Mouse (Mus musculus) T-helper 2 cell (primary cell): ENCODE data around the gene Lsm7.
"Not testable (repeated sequence)": the region's sequence is repeated elsewhere in the genome, so short reads cannot be mapped to it uniquely, and the experiment has no call there.

ENCODE experiments used
- in situ Hi-C: fragments of 300-600 bp; cut with MboI, MseI; formaldehyde crosslinking; loops from one replicate; pipeline ENCODE4 v1.15.1; 2025; ENCODE audit warnings: high pct_unique_total_duplicates

Gene Lsm7

GRCm38 (mm10) chr10:80837827-80838226, 17.2 kb downstream of the Lsm7 start:
- in situ Hi-C loops = no loop called here

DNA sequence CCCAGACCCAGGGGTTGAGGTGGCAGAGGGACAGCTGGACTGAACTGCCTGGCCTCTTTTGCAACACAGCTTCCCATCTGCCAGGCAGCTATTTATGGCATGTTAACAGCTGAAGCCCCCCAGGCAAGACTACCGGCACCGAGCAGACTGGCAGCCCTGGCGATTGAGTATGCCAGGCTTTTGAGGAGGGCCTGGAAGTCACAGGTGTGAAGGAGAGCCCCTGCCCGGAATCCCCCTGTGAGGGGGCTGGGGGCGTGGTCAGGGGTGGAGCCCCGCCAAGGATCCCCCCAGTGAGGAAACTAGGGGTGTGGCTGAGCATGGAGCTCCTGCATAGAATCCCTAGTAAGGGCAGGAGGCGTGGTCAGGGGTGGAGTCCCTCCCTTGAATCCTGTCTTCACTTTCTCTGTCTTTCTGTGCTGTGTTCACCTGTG, 18.0 kb downstream of the Lsm7 start:
- in situ Hi-C loops = no loop called here

- in situ Hi-C loops = no loop called here
These were observed 19.4 kb downstream of the Lsm7 start for GRCm38 (mm10) chr10:80835617-80836016.

GRCm38 (mm10) chr10:80832818-80833217, 22.2 kb downstream of the Lsm7 start:
- in situ Hi-C loops = no loop called here

DNA sequence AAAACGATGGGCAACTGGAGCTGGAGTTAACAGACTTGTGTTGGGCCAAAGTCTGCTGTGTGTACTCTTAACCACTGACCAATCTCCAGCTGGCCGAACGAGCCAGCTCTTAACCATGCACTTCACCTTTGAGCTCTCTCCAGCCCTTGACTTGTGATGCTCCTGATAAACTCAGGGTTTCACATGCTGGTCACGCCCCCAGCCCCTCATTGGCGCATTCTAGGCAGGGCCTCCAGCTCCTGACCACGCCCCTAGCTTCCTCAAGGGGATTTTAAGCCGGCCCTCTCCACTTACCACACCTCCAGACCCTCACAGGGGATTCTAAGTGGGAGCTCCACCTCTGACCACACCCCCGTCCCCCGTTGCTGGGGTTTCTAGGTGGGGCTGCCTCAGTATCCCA, 23.9 kb downstream of the Lsm7 start:
- in situ Hi-C loops = no loop called here

- in situ Hi-C loops = no loop called here
These were observed 25.4 kb downstream of the Lsm7 start for GRCm38 (mm10) chr10:80829359-80830278.

DNA sequence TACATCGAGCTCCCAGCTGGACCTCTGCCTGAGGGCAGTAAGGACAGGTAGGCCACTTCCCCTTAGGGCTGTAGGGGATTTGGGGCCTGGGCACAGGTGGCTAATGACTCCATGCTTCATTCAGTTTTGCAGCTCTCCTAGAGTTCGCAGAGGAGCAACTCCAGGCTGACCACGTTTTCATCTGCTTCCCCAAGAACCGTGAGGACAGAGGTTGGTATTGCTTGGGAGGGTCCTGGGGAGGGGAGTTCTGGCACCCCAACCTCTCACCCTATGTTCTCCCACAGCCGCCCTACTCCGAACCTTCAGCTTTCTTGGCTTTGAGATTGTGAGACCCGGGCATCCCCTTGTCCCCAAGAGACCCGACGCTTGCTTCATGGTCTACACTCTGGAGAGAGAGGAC, 26.4 kb downstream of the Lsm7 start:
- in situ Hi-C loops = not testable (repeated sequence)

DNA sequence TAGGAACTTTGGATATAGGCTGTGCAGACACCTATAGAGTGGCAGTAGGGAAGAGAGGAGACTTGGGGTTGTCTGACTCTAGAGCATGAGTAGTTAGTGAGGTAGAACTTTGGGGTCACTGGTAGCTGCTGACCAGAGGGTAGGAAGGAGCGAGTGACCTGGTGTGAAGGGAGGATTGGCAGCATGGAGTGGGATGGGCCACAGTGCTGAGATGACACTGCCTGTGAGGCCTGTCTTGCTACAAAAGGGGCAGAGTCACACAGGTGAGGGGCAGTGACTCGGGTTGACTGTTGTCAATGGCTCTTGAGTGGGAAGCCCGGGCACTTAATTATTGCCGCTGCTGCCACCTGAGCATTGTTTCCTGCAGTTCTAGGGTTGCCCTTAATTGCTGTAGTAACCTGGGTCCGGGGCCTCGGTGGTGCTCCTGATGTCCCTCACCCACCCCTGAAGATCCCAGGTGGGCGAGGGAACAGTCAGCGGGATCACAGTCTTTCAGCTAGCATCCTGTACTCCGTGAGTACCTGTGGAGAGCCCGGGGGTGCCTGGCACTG, 27.1 kb downstream of the Lsm7 start:
- in situ Hi-C loops = no loop called here

GRCm38 (mm10) chr10:80827063-80827869, 27.7 kb downstream of the Lsm7 start:
- in situ Hi-C loops = no loop called here

DNA sequence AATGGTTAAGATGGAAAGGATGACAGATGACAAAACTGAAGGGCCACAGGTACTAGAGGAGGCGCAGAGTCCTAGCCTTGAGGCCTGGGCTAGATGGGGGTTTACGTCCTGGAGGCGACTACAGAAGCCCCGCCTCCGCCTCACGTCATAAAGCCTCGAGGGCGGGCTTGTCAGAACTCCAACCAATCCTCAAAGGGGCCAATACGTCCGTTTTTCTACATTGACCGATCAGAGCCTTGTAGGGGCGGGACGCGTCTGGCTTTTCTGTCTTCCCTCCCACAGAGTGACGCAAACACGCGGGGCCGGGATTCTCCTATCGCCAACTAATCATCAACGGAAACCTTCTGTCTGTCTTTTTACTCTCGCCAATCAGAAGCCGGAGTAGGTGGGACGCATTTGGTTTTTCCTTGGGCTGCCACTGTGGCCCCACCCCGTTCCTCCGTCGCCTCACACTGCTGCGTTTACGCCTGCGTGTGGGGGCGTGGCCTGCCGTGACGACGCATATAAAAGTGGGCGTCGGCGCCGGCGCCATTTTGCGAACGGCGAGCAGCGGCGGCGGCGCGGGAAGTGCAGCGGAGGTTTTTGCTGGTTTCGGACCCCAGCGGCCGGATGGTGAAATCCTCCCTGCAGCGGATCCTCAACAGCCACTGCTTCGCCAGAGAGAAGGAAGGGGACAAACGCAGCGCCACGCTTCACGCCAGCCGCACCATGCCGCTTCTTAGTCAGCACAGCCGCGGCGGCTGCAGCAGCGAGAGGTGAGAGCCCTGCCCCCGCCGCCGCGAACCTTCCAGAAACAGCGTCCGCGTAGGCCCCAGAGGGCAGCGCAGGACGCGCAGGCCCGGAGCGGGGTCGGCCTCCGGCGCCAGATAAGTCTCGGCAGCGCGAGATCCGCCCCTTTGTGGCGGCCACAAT, 28.6 kb downstream of the Lsm7 start, which contains the start of gene Oaz1:
Gene Oaz1, plus strand, starts transcription at position 506 of the 912 bp plus-strand sequence.
- in situ Hi-C loops = no loop called here

DNA sequence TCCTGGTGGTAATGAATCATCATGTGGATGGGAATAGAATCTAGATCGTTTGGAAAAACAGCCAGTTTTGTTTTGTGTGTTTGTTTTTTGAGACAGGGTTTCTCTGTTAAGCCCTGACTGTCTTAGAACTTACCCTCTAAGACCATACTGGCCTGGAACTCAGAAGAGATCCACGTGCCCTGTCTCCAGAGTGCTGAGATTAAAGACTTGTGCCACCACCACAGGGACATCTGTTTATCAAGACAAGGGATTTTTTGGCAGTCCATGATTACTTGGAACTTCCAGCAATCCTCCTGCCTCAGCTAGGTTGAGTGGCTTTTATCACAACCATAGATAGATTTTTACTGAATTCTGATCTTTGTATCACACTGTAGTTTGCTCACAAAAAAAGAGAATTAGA, 30.2 kb downstream of the Lsm7 start:
- in situ Hi-C loops = loop anchor here (5.0 kb wide), 1 partner anchor 52 kb away; no protein-coding TSS in a partner anchor

GRCm38 (mm10) chr10:80823847-80824643, 31.0 kb downstream of the Lsm7 start:
- in situ Hi-C loops = loop anchor here (5.0 kb wide), 1 partner anchor 53 kb away; no protein-coding TSS in a partner anchor

- in situ Hi-C loops = loop anchor here (5.0 kb wide), 1 partner anchor 54 kb away; no protein-coding TSS in a partner anchor
These were observed 31.7 kb downstream of the Lsm7 start for GRCm38 (mm10) chr10:80823316-80823715.

- in situ Hi-C loops = loop anchor here (5.0 kb wide), 1 partner anchor 55 kb away; no protein-coding TSS in a partner anchor
These were observed 32.5 kb downstream of the Lsm7 start for GRCm38 (mm10) chr10:80822528-80822927.

GRCm38 (mm10) chr10:80821991-80822390, 33.0 kb downstream of the Lsm7 start:
- in situ Hi-C loops = loop anchor here (5.0 kb wide), 1 partner anchor 55 kb away; no protein-coding TSS in a partner anchor

DNA sequence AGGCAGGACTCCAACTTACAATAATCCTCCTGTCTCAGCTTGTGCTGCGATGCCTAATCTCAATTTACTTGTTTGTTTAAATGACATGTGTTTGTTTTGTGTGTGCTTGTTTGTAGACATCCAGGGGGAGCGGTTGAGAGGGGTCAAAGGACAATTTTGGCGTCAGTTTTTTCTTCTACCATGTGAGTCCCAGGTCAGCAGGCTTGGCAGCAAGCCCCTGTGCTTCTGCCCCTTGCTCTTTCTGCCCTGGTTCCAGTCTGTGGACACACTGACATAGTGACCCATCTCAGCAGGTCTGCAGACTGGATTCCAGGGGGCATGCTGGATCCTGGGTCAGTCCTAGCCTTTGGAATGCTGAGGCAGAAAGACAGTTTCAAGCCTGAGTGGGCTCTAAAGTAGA, 35.6 kb downstream of the Lsm7 start:
- in situ Hi-C loops = no loop called here

- in situ Hi-C loops = no loop called here
These were observed 36.3 kb downstream of the Lsm7 start for GRCm38 (mm10) chr10:80818599-80819281.

DNA sequence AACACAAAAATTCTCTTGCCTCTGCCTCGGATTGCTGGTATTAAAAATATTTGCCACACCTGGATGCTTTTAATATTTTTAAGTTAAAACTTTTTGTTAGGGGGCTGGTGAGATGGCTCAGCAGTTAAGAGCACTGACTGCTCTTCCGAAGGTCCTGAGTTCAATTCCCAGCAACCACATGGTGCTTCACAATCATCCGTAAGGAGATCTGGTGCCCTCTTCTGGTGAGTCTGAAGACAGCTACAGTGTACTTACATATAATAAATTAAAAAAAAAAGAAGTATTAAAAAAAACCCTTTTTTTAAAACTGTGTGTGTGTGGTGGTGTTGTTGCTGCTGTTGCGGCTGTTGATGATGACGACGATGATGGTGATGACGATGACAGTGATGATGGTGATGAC, 37.1 kb downstream of the Lsm7 start:
- in situ Hi-C loops = not testable (repeated sequence)

DNA sequence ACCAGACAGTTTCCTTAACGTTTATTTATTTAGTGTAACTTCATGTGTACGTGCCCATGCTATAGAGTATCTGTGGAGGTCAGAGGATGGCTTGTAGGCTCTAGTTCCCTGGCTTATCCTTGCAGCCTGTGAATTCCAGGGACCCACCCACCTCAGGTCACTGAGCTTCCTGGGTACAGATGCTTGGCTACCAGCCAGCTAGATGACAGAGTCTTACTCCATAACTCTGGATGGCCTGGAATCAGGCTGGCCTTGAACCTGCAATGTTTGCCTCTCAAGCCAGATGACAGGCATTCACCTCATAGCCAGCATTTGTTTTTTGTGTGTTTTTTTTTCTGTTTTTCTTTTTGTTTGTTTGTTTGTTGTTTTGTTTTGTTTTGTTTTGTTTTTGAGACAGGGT, 37.8 kb downstream of the Lsm7 start:
- in situ Hi-C loops = no loop called here
